Mouse (Mus musculus): ENCODE measurements around the gene Trdn.

DNA sequence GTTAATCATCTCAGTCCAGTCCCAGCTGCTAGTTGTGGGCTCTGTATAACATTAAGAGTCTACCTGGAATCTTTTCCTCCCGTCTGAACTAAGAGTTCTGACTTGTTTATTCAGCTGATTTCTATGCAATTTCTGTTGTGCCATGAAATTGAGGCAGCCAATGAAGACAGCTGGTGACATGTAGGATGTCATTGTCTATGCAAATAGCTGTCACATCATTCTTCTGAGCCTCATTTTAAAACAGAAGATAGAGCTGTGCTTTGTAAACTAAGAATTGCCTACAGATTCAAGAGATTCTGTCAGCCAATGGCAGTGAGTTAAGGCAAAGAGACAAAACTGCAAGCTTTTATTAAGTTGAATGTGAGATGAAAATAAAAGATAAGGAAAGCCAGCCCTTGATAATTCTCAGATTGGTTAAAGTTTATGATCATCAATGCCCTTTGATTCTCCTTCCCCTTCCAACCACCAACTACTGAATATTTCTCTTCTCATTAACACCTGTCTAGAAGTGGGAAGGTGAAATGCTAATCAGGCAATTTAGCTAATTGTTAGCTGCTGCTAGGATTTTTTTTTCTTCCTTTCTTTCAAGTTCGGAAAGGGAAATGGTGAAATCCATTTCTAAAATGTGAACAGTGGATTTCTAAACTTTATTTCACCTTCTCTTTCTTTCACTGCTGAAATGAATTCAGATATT lies 1.9 kb downstream of the Trdn start:
- no peak for TF ChIP-seq CTCF (IDR thresholded peaks at IDR 0.05; ENCODE audit: extremely low read depth, insufficient read depth, low read length)
- no peak for TF ChIP-seq POLR2A (IDR thresholded peaks at IDR 0.05; ENCODE audit: extremely low read depth, insufficient read depth, low read length)

Data from cortical plate, adult 2 months (tissue).